Mouse (Mus musculus) cerebral cortex, adult 2 months (tissue): Measurements from ENCODE around the gene Cd79a.

Source experiments
- WGBS: fragments of 180-500 bp; shearing (Covaris S2); methylation state at CpG from one replicate; pipeline ENCODE4 v1.1.7; 2018; 5-methylcytosine and 5-hydroxymethylcytosine counted together

The Cd79a gene

DNA sequence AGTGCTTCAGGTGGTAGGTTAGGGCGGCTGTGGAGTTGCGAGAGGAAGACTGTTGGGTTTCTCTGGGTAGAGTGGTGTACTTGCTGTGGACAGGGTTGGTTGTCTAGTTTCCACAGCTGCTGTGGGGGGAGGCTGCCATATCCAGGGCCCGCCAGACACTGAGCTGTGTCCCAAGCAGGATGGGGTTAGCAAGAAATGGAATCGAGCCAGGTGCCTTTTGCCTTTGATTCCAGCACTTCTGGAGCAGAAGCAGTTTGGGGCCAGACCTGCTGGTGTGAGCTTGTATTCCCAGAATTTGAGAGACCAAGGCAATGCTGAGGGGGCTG lies 10.9 kb upstream of the Cd79a start:
- WGBS, result 56% methylated on average over 4 of the region's 4 CpGs

DNA sequence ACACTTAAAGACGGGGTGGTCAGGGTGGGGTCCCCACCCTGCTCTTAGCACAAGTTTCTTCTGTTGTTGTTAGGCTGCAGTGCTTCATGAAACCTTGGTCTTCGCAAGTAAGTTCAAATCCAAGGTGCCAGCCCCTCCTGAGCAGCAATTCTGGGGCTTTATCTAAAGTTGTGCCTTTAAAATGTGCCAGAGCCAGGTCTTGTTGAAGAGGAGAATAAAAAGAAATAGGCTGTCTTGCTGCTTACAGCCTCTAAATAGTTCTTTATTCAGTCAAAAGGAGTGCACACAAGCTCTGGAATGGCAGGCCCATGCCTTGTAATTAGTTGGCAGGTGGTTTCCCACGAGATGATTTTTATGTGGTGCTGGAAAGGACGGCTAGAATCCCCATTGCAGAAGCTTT lies 10.1 kb upstream of the Cd79a start:
- WGBS, result 37% methylated on average over 4 of the region's 4 CpGs

DNA sequence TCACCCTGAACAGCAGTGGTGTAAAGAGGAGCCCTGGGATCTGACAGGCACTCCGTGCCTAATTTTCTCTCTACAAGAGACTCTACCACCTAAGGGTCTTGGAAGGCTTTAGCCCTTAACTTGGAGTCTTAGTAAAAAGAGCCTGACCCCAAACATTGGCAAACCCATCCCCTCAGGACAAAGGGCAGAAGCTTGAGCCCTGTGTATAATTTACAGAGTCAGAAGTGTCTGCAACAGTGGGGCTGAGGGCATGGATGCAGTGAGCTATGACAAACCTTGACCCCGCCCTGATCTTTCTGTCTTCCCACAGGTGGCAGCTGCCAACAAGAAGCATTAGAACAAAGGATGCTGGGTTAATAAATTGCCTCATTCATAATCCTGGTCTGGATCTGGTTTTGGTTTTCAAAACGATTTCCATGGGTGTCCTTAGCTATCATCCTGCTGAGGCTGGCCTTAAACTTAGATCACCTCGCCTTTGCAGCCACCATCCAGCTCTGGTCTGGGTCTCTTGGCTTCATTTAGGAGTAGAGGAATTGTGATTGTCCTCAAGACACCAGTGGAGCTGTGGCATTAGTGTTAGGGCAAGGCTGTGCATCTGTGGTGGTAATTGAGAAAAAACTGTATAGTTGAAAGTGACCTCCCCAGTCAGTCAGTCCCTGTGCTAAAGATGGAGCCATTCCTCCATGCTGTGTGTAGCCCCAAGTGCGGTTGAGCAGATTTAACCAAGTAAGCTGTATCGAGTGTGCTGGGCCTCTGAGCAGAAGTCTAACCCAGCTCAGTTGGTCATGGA lies 7.6 kb upstream of the Cd79a start:
- WGBS, result 73% methylated on average over 6 of the region's 6 CpGs

DNA sequence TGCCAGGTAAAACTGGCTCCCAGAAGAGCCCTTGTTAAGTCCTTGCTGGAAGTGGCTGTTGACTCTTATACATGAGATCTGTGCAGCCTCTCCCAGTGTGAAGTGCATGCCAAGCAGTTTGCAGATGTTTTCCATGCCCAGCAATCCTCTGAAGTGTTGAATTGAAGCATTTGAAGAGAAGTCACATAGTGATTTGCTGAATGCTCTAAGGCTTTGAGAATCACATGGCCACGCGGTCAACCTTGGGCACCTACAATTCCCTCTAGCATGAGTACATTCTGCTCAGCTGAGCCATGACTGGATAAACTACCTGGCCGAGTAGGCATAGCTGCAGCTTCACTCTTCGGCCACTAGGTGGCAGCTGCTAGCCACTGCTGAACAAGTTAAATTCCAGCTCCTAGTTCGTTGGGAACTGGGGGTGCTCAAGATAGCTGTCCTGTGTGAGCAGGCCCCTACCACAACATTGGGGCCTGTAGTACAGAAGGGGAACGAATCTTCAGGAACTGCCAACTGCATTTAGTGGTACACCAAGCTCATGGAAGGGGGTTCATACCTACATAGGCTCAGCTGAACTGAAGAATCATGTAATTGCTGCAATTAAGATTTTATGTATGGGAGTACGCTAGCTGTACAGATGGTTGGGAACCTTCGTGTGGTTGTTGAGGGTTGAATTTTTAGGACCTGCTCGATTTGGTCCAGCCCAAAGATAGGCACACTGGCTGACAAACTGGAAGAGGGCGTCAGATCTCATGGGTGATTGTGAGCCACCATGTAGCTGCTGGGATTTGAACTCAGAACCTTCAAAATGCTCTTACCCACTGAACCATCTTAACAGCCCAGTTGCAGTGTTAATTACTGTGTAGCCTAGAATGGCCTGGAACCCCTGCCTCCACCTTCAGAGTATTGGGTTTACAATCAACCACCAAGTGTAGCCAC lies 6.6 kb upstream of the Cd79a start:
- WGBS, result 18% methylated on average over 10 of the region's 10 CpGs

DNA sequence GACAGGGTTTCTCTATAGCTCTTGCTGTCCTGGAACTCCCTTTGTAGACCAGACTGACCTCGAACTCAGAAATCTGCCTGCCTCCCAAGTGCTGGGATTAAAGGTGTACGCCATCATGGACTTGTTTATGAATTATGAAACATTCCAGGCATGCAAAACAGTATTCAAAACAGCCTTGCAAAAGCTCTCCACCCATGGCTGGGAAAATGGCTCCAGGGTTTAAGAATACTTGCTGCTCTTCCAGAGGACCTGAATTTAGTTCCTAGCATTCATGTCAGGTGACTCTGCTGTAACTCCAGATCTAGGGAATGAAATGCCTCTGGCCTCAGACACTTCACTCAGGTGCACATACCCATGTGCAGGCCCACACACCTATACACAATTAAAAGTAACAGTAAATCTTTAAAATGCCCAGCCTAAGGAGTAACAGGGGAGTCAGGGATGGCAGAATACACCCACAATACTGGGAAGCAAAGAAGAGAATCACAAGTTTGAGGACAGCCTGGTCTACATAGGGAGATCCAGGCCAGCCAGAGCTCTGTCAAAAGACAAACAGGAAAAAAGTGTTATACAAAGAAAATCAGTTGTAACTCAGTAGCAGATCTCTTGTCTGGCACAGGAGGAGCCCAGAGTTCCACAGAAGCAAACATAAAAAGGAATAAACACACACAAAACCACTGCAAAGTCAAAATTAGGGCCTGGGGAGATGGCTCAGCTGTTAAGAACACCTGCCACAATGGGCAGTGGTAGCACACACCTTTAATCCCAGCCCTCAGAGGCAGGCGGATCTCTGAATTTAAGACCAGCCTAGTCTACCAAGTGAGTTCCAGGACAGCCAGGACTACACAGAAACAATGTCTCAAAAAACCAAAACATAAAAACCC lies 5.7 kb upstream of the Cd79a start:
- WGBS, result 76% methylated on average over 3 of the region's 3 CpGs

DNA sequence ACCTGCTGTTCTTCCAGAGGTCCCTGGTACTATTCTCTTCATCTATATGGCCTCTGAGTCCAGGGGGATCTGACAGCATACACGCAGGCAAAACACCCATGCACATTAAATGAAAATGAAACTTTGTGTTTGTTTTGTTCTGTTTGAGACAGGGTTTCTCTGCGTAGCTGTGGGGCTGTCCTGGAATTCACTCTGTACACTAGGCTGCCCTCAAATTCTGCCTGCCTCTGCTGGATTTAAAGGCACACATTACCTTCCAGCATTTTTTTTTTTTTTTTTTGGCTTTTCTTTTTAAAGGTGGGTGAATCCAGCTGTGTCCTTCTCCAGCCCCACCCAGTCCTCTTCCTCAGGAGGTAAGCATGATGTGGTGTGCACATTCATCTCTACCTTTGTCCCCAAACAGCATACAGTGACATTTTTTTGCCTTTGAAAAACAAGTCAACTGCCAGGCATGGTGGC lies 5.0 kb upstream of the Cd79a start:
- WGBS, result 79% methylated on average over 2 of the region's 2 CpGs

DNA sequence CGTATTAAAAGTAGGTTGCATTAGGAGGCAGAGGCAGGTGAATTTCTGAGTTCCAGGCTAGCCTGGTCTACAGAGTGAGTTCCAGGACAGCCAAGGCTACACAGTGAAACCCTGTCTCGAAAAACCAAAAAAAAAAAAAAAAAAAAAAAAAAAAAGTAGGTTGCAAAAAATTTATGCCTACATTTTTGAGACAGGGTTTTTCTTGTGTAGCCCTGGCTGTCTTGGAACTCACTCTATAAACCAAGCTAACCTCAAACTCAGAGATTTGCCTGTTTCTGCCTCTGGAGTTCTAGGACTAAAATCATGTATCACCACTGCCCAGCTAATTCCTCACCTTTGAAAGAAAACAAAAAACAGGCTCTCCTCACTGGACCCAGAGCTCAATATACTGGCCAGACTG lies 1.4 kb upstream of the Cd79a start:
- WGBS, result 93% methylated on average over 2 of the region's 2 CpGs

DNA sequence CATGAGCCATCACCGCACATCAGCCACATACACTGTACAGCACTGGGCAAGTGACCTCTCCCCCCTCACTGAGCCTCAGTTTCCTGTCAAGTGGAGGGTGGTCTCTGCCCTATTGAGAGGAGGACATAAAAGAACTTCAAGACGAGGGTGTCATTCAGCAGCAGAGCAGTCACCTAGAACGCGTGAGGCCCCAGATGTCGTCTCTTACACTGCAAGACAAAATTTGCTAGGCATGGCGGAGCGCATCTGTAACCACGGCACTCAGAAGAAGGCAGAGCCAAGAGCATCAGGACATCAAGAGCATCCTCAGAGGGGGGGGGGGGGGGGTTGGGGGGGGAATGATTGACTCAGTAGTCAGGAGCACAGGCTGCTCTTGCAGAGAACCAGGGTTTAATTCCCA lies 912 bp upstream of the Cd79a start:
- 87% methylated on average over 8 of the region's 8 CpGs for WGBS

DNA sequence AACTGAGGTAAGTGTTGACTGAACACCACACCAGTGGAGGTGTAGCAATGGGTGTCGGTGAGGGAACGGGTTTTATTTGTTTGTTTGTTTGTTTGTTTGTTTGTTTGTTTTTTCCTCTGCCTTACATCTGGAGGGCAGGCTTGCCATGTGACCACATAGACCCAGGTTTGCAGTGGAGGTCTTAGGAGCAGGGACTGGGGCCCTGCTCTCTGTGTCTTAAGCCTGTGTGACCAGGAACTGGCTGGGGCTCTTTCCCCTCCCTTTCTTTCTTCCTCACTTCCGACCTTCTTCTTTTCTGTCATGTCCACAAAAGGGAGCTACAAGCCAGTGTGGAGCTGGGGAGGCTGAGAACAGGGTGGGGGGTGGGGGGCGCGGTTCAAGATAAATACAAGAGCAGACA lies 778 bp downstream of the Cd79a start:
- WGBS, result 88% methylated on average over 5 of the region's 5 CpGs

DNA sequence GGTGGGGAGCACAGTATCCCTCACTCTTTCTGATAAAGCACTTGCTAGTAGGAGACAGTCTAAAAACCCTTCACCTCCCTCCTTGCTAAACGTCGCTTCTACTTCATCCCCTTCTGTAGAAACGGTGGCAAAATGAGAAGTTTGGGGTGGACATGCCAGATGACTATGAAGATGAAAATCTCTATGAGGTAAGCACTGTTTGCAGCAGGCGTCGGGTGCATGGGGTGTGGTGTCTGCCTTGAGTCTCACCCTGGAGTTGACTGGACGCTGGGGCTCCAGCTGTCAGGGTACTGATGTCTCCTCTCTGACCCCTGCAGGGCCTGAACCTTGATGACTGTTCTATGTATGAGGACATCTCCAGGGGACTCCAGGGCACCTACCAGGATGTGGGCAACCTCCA lies 3.9 kb downstream of the Cd79a start:
- 79% methylated on average over 6 of the region's 6 CpGs for WGBS

DNA sequence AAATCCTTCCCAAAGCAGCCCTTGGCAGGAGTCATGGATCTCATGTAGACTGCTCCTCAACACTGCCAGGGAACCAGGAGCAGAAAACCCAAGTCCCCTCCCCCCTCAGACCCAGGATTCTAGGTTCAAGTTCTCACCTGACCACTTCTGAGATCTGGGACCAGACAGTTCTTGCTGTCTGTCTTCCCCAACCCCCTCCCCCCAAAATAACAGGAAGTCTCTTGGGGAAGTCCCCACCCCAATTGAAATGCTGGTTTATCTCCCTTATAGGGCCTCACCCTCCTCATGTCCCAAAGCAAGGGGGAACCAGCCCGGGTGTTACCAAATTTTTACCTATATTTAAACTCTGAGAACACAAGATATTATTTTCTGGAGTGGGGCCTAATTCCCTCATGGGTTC lies 4.7 kb downstream of the Cd79a start:
- WGBS, result 61% methylated on average over 1 of the region's 1 CpGs

DNA sequence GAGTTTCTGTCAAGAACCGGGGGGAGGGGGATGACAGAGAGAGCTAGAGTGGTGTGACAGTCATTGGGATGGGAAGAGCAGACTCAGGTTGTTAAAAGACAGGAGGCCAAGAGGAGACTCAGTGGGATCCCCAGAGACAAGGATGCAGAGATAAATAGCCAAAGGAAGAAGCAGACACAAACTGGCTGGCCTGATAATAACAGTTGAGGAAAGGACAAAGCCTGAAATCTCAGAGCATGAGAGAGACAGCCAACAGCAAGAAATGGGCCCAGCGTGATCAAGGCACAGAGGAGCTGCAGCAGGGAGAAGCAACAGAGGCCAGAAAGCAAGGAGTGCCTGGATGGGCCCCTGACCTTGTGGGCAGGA lies 5.1 kb downstream of the Cd79a start:
- 59% methylated on average over 2 of the region's 2 CpGs for WGBS

DNA sequence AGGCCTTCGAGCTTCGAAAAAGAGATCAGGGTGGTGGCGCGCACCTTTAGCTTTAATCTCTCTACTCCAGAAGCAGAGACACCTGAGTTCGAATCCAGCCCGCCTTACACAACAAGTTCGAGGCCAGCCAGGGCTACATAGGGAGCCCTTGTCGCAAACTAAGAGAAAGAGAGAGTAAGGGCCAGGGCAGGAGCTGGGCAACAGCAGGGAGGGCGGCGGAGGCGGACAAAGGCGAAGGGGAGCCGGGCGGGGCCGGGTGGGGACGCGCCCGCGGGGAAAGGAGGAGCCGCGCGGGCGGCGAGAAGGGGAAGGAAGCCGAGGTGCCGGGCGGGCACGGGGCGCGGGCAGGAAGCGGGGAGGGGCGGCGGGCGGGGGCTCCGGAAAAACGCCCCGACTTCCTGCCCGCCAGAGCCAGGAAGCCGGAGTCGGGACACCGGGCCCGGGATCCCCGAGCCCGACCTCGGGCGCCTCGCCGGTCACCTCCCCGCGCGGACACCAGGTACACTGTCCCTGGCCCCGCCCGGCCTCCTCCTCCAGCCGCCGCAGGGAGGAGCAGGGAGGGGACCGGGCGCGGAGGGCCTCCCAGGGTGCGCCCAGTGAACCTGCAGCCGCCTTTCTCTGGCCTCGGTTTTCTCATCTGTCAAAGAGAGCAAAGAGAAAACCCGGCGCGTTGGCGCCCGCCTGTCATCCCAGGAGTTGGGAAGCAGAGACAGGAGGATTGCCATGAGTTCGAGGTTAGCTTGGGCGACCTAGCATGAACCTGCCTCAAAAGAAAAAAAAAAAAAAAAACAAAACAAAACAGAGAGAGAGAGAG lies 5.7 kb downstream of the Cd79a start, which contains the start of gene Arhgef1:
Gene Arhgef1 (plus strand): TSS at position 283 of the 814 bp plus-strand sequence.
- WGBS, result 7% methylated on average over 65 of the region's 68 CpGs

DNA sequence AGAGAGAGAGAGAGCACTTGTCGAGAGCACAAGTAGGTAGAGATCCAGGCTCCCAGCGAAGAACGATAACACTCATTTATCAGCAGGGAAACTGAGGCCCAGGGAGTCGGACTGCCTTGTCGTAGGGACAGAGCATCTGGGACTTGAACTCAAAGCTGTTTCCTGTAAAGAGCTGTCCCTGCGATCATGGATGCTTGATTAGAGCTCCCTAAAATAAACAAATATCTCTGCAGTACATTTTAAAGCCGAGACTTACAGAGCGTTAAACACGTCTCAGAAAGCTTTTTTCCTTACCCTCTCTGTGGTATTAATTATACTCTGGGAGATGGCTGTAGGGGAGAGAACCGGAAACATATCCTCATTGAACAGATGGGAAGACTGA lies 6.3 kb downstream of the Cd79a start:
- 25% methylated on average over 10 of the region's 10 CpGs for WGBS

DNA sequence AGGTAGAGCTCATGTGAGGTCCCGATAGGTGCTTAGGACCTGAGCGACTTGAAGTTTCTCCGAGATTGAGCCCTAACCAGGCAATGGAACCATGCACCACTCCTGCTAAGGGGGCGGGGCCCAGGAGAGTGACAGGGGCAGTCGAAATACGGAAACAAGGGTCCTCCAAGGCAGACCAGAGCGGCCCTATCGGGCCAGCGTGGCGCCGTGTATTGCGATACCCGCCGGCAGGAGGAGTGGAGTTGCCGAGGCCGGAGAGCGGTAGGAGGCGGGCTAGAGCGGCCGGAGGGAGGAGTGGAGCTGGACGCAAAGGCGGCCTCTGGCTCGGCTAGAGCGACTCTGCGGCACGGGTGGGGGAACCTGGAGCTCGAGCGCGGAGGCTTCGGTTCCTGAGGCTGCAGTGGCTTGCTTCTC lies 6.9 kb downstream of the Cd79a start:
- WGBS, result under 1% methylated on average over 30 of the region's 30 CpGs

DNA sequence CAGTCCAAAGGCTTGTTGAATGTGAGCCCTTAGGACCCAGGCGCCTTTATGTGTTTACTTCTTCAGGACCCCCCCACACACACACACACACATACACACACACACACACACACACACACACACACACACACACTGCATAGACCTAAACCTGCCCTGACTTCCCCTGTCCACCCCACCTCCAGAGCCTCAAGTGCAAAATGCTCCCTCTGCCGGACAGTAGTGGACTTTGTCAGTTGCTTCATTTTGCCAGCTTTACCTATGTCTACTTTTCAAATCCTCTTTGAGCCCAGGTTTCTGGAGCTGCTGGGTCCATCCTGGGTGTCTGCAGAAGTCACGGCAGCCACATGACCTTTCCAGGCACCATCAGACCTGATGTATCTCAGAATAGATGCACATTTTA lies 7.8 kb downstream of the Cd79a start:
- WGBS, result 17% methylated on average over 3 of the region's 3 CpGs

DNA sequence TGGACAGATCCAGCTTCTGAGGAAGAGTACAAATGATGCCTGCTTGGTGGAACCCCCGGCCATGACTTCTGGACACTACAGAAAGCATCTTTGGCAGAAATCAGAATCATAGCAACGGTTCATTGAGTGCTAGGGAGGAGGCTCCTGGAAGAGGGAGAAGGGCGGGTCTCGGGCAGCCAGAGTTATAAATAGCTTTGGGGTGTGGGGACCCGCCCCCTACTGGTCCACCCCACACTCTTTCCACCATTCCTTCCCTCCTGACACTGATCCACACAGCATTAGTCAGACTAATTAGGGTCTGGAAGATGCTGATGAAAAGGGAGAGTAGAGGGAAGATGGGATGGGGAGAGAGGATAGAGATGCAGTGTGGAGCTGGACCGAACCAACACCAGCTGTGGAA lies 9.4 kb downstream of the Cd79a start:
- WGBS, result 37% methylated on average over 6 of the region's 6 CpGs

DNA sequence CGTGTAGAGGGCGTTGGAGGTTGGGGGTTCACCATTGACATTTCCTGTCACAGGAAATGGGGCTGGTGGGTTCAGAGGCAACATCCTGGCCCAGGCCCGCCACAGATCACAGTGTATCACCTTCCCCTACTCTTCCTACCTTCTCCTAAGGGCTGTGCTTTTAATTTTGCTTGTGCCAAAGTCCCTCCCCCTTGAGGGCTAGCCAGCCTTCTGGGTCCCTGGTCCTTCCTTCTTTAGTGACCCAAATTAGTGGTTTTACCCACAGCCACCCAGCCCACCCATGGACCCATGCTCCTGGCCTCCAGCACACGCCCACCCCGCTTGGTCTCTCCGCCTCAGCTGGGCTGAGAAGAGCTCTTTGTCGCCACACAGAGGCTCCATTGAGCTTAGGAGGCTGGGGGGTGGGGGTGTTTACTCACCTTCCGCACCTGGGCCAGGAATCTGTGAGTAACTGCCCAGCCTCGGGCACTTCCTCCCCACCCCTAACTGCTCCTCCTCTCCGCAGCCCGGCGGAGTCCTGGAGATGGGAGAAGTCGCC lies 10.1 kb downstream of the Cd79a start:
- WGBS, result 49% methylated on average over 13 of the region's 13 CpGs

DNA sequence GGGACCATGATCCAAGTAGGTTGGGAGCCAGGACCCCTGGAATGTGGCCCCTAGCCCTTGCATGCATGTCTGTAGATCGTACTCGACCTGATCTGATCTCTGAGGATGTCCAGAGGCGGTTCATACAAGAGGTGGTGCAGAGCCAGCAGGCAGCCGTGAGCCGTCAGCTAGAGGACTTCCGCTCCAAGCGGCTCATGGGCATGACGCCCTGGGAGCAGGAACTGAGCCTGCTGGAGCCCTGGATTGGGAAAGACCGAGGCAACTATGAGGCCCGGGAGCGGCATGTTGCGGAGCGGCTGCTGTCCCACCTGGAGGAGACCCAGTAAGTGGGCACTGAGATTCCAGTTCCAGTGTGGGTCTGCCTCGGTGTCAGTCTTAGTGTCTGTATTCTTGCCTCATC lies 15.3 kb downstream of the Cd79a start:
- 87% methylated on average over 14 of the region's 14 CpGs for WGBS

DNA sequence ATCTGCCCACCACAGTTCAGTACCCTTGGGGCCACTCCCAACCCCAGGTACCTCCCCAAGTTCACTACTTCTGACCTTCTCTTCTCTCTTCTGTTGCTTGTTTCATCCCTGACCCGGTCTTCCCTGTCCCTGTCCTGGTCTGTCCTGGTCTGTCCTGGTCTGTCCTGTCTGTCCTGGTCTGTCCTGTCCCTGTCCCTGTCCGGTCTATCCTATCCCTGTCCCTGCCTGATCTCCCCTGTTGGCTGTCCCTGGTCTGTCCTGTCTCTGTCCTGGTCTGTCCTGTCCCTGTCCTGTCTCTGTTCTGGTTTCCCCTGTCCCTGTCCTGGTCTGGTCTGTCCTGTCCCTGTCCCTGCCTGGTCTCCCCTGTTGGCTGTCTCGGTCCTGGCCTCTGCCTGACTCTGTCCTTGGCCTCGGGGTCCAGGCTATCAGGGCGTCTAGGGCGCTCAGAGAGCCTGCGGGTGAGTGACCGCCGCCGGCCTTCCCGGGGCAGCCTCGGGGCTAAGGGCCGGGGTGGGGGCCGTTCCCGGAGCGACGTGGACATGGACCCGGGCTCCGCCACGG lies 21.7 kb downstream of the Cd79a start:
- 94% methylated on average over 20 of the region's 20 CpGs for WGBS

DNA sequence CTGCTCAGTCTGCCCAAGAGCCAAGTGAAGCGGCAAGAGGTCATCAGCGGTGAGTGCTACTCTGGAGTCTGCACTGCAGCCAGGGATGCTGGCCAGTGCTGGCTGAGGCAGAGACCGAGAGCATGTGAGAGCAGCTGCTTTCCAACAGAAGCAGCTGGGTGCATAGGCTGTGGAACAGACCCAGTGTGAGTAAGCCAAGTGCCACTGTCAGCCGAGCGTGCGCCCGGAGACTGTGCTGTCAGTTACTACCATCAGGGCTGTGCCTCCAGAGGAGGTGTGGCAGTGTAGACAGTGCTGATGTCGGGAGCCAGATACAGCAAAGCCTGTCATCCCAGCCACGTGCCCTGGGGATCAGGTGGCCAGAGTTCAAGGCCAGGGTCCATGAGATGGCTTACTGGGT lies 22.5 kb downstream of the Cd79a start:
- WGBS, result 44% methylated on average over 9 of the region's 9 CpGs
